ENCODE assay signal across 19 mouse cellular contexts in the genomic region with DNA sequence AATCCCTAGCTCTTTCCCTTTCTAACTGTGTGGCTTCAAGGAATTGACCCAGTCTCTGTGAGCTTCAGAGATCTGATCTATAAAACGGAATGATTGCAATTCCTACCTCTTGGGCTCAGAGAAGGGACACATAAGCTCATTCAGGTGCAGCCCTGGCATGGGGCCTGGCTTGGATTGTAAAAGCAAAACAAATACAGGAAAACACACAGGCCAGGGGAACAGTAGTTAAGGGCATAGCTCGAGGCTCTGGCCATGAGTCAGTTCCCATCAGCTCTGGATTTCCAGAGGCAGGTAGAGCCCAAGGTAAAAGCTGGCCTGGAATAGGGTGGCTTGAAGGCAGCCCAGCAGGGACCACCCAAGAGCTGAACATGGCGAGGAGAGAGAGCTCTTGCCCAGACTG. TPM values are rescaled to one million over a fixed set of nuclear protein-coding genes. Genes with fewer than 3 reads are reported as not detected.
DNase-seq lines count a peak whose midpoint lies in the region; ATAC-seq and TF ChIP-seq lines count a peak whose summit lies in the region.
"Had no signal": no experiment of that assay in that cellular context is flagged by ENCODE, and none has a peak within 500 bp of the region (broad histone marks: within the 10 kb centered on the region; RNA-seq: fewer than 3 reads in every experiment).

No protein-coding gene starts in this region.

- peak; percentile 19 for DNase-seq in kidney, adult 9 months
- no peak for DNase-seq in kidney, postnatal 0 days (ENCODE audit: low spot score)
- peak; percentile 26 to 56 for DNase-seq in lung, postnatal 4 days
- no peak for DNase-seq in frontal cortex, postnatal 36 days (ENCODE audit: low spot score in 2 of 2)
- DNase-seq in forebrain, embryonic 11.5 days (ENCODE audit: low spot score) = no peak
- DNase-seq: adrenal gland, adult 8-10 months; cerebellum, postnatal 10 days; heart, adult 11 months; heart, postnatal 36 days; liver, postnatal 0 days; right cerebral cortex, postnatal 25 days had no signal

- H3K27me3 ChIP-seq in kidney, postnatal 0 days (ENCODE audit: insufficient read depth, low read length) = no peaks in the 10 kb centered on the region
- no peaks in the 10 kb centered on the region for H3K27me3 ChIP-seq in lung, embryonic 15.5 days
- no peaks in the 10 kb centered on the region for H3K27me3 ChIP-seq in forebrain, embryonic 11.5 days (ENCODE audit: control insufficient read depth, insufficient read depth, low read length)
- no peaks in the 10 kb centered on the region for H3K27me3 ChIP-seq in intestine, embryonic 16.5 days (replicated peaks; ENCODE audit: control insufficient read depth, insufficient read depth, low read length)
- H3K27me3 ChIP-seq: embryonic facial prominence, embryonic 13.5 days; stomach, embryonic 15.5 days had no signal

- no peak overlapping the region for H3K4me2 ChIP-seq in kidney, postnatal 0 days (ENCODE audit: low read length)
- no peak overlapping the region for H3K4me2 ChIP-seq in lung, embryonic 15.5 days
- no peak overlapping the region for H3K4me2 ChIP-seq in forebrain, embryonic 11.5 days (ENCODE audit: low read depth, low read length, severe bottlenecking)
- H3K4me2 ChIP-seq in intestine, embryonic 16.5 days (ENCODE audit: low read depth, low read length) = no peak overlapping the region
- H3K4me2 ChIP-seq: embryonic facial prominence, embryonic 13.5 days; hindbrain, embryonic 14.5 days; stomach, embryonic 15.5 days had no signal

- H3K4me1 ChIP-seq in kidney, postnatal 0 days (replicated peaks; ENCODE audit: insufficient read depth, low read length) = no peaks in the 10 kb centered on the region
- H3K4me1 ChIP-seq in lung, embryonic 15.5 days = peaks cover 6% of the 10 kb centered on the region; the same call in 1 of the 2 replicates
- no peaks in the 10 kb centered on the region for H3K4me1 ChIP-seq in forebrain, embryonic 11.5 days (replicated peaks; ENCODE audit: control insufficient read depth, insufficient read depth, low read length)
- no peaks in the 10 kb centered on the region for H3K4me1 ChIP-seq in intestine, embryonic 16.5 days (ENCODE audit: control insufficient read depth, insufficient read depth, low read length)
- H3K4me1 ChIP-seq: embryonic facial prominence, embryonic 13.5 days had no signal

- no peaks in the 10 kb centered on the region for H3K36me3 ChIP-seq in kidney, postnatal 0 days (ENCODE audit: insufficient read depth, low read length)
- H3K36me3 ChIP-seq in lung, embryonic 15.5 days = no peaks in the 10 kb centered on the region
- no peaks in the 10 kb centered on the region for H3K36me3 ChIP-seq in forebrain, embryonic 11.5 days (ENCODE audit: control insufficient read depth, insufficient read depth, low read length)
- no peaks in the 10 kb centered on the region for H3K36me3 ChIP-seq in intestine, embryonic 16.5 days (ENCODE audit: control insufficient read depth, insufficient read depth, low read length)
- H3K36me3 ChIP-seq: embryonic facial prominence, embryonic 13.5 days; limb, embryonic 10.5 days; stomach, embryonic 15.5 days had no signal

- H3K27ac ChIP-seq in kidney, postnatal 0 days = peak overlapping the region; percentile 73
- 0 out of 2 replicates have a peak overlapping the region, but pooled peaks have one; percentile 5 for H3K27ac ChIP-seq in lung, embryonic 15.5 days
- H3K27ac ChIP-seq in forebrain, embryonic 11.5 days (ENCODE audit: low read depth, low read length) = no peak overlapping the region
- H3K27ac ChIP-seq in intestine, embryonic 16.5 days (ENCODE audit: low read length) = no peak overlapping the region
- H3K27ac ChIP-seq: embryonic facial prominence, embryonic 13.5 days; hindbrain, embryonic 14.5 days; left cerebral cortex, adult 2 months; limb, embryonic 10.5 days; stomach, embryonic 15.5 days had no signal

- H3K9ac ChIP-seq in kidney, postnatal 0 days (ENCODE audit: low read depth, low read length) = no peak overlapping the region
- no peak overlapping the region for H3K9ac ChIP-seq in lung, embryonic 15.5 days
- H3K9ac ChIP-seq in forebrain, embryonic 11.5 days (ENCODE audit: low read length) = no peak overlapping the region
- H3K9ac ChIP-seq in intestine, embryonic 16.5 days (ENCODE audit: low read depth, low read length) = no peak overlapping the region
- H3K9ac ChIP-seq: embryonic facial prominence, embryonic 13.5 days; hindbrain, embryonic 14.5 days; liver, postnatal 0 days; stomach, embryonic 15.5 days had no signal

- H3K4me3 ChIP-seq in kidney, postnatal 0 days (replicated peaks; ENCODE audit: low read depth, low read length) = no peak overlapping the region
- no peak overlapping the region for H3K4me3 ChIP-seq in lung, embryonic 15.5 days
- H3K4me3 ChIP-seq in forebrain, embryonic 11.5 days (ENCODE audit: low read depth, low read length) = no peak overlapping the region
- no peak overlapping the region for H3K4me3 ChIP-seq in intestine, embryonic 16.5 days (ENCODE audit: low read length)
- H3K4me3 ChIP-seq: embryonic facial prominence, embryonic 13.5 days; left cerebral cortex, adult 2 months; limb, embryonic 10.5 days; stomach, embryonic 15.5 days had no signal

- TF ChIP-seq CTCF in kidney, postnatal 0 days (IDR thresholded peaks at IDR 0.05; ENCODE audit: low read depth) = no peak

- ATAC-seq in kidney, postnatal 0 days (replicated peaks; ENCODE audit: low FRiP score, low read depth) = peak; percentile 35
- peak; percentile 37; the same call in 1 of the 2 replicates for ATAC-seq in lung, embryonic 15.5 days (ENCODE audit: borderline replicate concordance, extremely low read depth, low FRiP score, low TSS enrichment)
- ATAC-seq in forebrain, embryonic 11.5 days (replicated peaks; ENCODE audit: low FRiP score) = no peak
- ATAC-seq in intestine, embryonic 16.5 days = no peak
- ATAC-seq: liver, postnatal 0 days had no signal

- no peaks in the 10 kb centered on the region for H3K9me3 ChIP-seq in kidney, postnatal 0 days (replicated peaks; ENCODE audit: low read length)
- no peaks in the 10 kb centered on the region for H3K9me3 ChIP-seq in lung, embryonic 15.5 days
- no peaks in the 10 kb centered on the region for H3K9me3 ChIP-seq in forebrain, embryonic 11.5 days (ENCODE audit: control insufficient read depth, low read length)
- no peaks in the 10 kb centered on the region for H3K9me3 ChIP-seq in intestine, embryonic 16.5 days (ENCODE audit: control insufficient read depth, low read length)
- H3K9me3 ChIP-seq: embryonic facial prominence, embryonic 13.5 days; limb, embryonic 10.5 days; stomach, embryonic 15.5 days had no signal

- WGBS in kidney, postnatal 0 days = 37% methylated on average over 3 of the region's 3 CpGs
- WGBS in lung, embryonic 15.5 days = 24% methylated on average over 3 of the region's 3 CpGs
- WGBS in forebrain, embryonic 11.5 days = 58% methylated on average over 3 of the region's 3 CpGs
- WGBS in intestine, embryonic 16.5 days = 39% methylated on average over 3 of the region's 3 CpGs

RNA-seq across cellular contexts. Expression of a gene that starts 9.2 kb away (rescaled TPM):
- polyA plus RNA-seq in kidney, postnatal 0 days (2015; fragmentation: Nextera tagmentation; extraction: Ambion mirVana) = 74.1 and 82.9 TPM in 2 replicates
- 6.8 and 8.0 TPM in 2 replicates for polyA plus RNA-seq in lung, embryonic 15.5 days (2015; fragmentation: Nextera tagmentation; extraction: Ambion mirVana)
- polyA plus RNA-seq in forebrain, embryonic 11.5 days (2014; fragmentation: Nextera tagmentation; extraction: Ambion mirVana) = 0.07 TPM in 1 of 2 replicates, not detected in the other
- 0.13 and 0.20 TPM in 2 replicates for polyA plus RNA-seq in intestine, embryonic 16.5 days (2015; fragmentation: Nextera tagmentation; extraction: Ambion mirVana)
- polyA plus RNA-seq: limb, embryonic 10.5 days; liver, adult 2 months had no signal

Comparison
In these comparisons a context has a peak if more than half of its experiments do, and no peak if none do; other contexts are left out.
1. DNase-seq: peak in kidney, adult 9 months (single experiment) and lung, postnatal 4 days (2 of 2); none in kidney, postnatal 0 days (single experiment), frontal cortex, postnatal 36 days (0 of 2) and forebrain, embryonic 11.5 days (single experiment).
2. ATAC-seq: peak in kidney, postnatal 0 days (single experiment) and lung, embryonic 15.5 days (single experiment); none in forebrain, embryonic 11.5 days (single experiment) and intestine, embryonic 16.5 days (single experiment).
3. H3K27ac ChIP-seq: peak in kidney, postnatal 0 days (single experiment) and lung, embryonic 15.5 days (single experiment); none in forebrain, embryonic 11.5 days (single experiment) and intestine, embryonic 16.5 days (single experiment).